ENCODE assay signal across 8 mouse cellular contexts in the genomic region with DNA sequence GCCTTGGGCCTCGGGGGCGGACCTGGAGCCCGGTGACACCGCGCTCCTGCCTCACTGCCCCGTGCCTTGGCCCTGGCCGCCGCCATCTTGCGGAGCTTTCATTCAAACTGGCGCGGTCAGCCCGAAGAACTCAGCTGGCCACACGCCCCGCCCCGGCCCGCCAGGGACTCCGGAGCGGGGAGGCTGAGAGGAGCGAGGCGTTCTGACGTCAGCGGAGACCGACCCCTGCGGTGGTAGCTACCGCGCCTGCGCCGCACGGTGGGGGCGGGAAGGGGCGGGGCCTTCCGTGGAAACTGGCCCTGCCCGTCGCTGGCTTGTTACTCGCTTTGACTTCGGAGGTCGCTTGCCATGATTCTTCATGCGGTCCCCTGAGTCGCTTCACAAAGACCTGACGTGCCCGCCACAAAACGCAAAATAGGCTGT. TPM values are rescaled to one million over a fixed set of nuclear protein-coding genes. Genes with fewer than 3 reads are reported as not detected.
DNase-seq lines count a peak whose midpoint lies in the region; ATAC-seq and TF ChIP-seq lines count a peak whose summit lies in the region.

A gene (minus strand): TSS at position 171 of the 423 bp plus-strand sequence.

- H3K4me2 ChIP-seq in forebrain, embryonic 16.5 days (ENCODE audit: low read length) = peak within 1 kb of the TSS; percentile 91
- H3K4me2 ChIP-seq in lung, embryonic 14.5 days = peak within 1 kb of the TSS; percentile 74

- H3K27ac ChIP-seq in forebrain, embryonic 16.5 days (ENCODE audit: low read length) = peak within 1 kb of the TSS; percentile 88
- peak within 1 kb of the TSS; percentile 86 for H3K27ac ChIP-seq in layer of hippocampus, adult 2 months
- peak within 1 kb of the TSS; percentile 87 for H3K27ac ChIP-seq in lung, embryonic 14.5 days (ENCODE audit: low read depth)
- no peak within 1 kb of the TSS; the same call in 1 of the 2 replicates for H3K27ac ChIP-seq in olfactory bulb, adult 2 months (ENCODE audit: insufficient read depth, low read depth, low read length)
- H3K27ac ChIP-seq in thymus, adult 2 months (ENCODE audit: control insufficient read depth, insufficient read depth, low read length) = 0 out of 2 replicates have a peak within 1 kb of the TSS, but pooled peaks have one; percentile 6

- TF ChIP-seq POLR2A in olfactory bulb, adult 2 months (IDR thresholded peaks at IDR 0.05; ENCODE audit: insufficient read depth, low read depth, low read length) = peak; percentile 57
- no peak for TF ChIP-seq POLR2A in thymus, adult 2 months (IDR thresholded peaks at IDR 0.05; ENCODE audit: control insufficient read depth, extremely low read depth, insufficient read depth, low read length, poor library complexity)

- H3K4me3 ChIP-seq in G1E (ENCODE audit: low read depth, low read length) = peak within 1 kb of the TSS; percentile 99
- H3K4me3 ChIP-seq in forebrain, embryonic 16.5 days (replicated peaks; ENCODE audit: low read length) = peak within 1 kb of the TSS; percentile 93
- peak within 1 kb of the TSS; percentile 77 for H3K4me3 ChIP-seq in layer of hippocampus, adult 2 months
- peak within 1 kb of the TSS; percentile 64 for H3K4me3 ChIP-seq in lung, embryonic 14.5 days (ENCODE audit: low read depth, low read length)
- H3K4me3 ChIP-seq in olfactory bulb, adult 2 months (ENCODE audit: insufficient read depth, low read depth, low read length) = peak within 1 kb of the TSS; percentile 80
- peak within 1 kb of the TSS; percentile 78 for H3K4me3 ChIP-seq in thymus, adult 2 months (ENCODE audit: control insufficient read depth, insufficient read depth, low read length)

- no peaks in the 10 kb centered on the region for H3K9me3 ChIP-seq in G1E (replicated peaks)
- 0 out of 2 replicates have a peak, but pooled peaks cover 2% of the 10 kb centered on the region for H3K9me3 ChIP-seq in forebrain, embryonic 16.5 days (ENCODE audit: control insufficient read depth, low read length)
- no peaks in the 10 kb centered on the region for H3K9me3 ChIP-seq in lung, embryonic 14.5 days (ENCODE audit: low read depth, low read length)

- TF ChIP-seq CTCF in G1E (IDR thresholded peaks at IDR 0.05; ENCODE audit: low read depth, low read length) = no peak
- TF ChIP-seq CTCF in layer of hippocampus, adult 2 months (conservative IDR thresholded peaks at IDR 0.05) = no peak
- 0 out of 2 replicates have a peak, but pooled peaks have one; percentile 5 for TF ChIP-seq CTCF in lung, embryonic 14.5 days (IDR thresholded peaks at IDR 0.05; ENCODE audit: low read depth)
- no peak for TF ChIP-seq CTCF in olfactory bulb, adult 2 months (IDR thresholded peaks at IDR 0.05; ENCODE audit: insufficient read depth, low read depth, low read length)
- TF ChIP-seq CTCF in thymus, adult 2 months (IDR thresholded peaks at IDR 0.05; ENCODE audit: borderline replicate concordance, control insufficient read depth, extremely low read depth, insufficient read depth, low read length, poor library complexity) = no peak

- peaks cover 38% of the 10 kb centered on the region for H3K4me1 ChIP-seq in G1E (ENCODE audit: insufficient read depth, low read depth, low read length)
- peaks cover 14% of the 10 kb centered on the region for H3K4me1 ChIP-seq in forebrain, embryonic 16.5 days (replicated peaks; ENCODE audit: control insufficient read depth, insufficient read depth, low read length)
- peaks cover 4% of the 10 kb centered on the region; the same call in 1 of the 2 replicates for H3K4me1 ChIP-seq in lung, embryonic 14.5 days (ENCODE audit: insufficient read depth)
- no peaks in the 10 kb centered on the region for H3K4me1 ChIP-seq in olfactory bulb, adult 2 months (ENCODE audit: control insufficient read depth, insufficient read depth, low read length)
- H3K4me1 ChIP-seq in thymus, adult 2 months (replicated peaks; ENCODE audit: control insufficient read depth, insufficient read depth, low read length) = peaks cover 5% of the 10 kb centered on the region

- intact Hi-C loops in heart, postnatal 36 days (cut with DNase I) = loop anchor here (2.0 to 5.0 kb wide), 2 partner anchors 50 to 148 kb away; a partner anchor contains a TSS

- ATAC-seq in G1E (ENCODE audit: extremely low read depth, insufficient number of reproducible peaks, low FRiP score, poor library complexity, severe bottlenecking) = peak; percentile 82
- ATAC-seq in forebrain, embryonic 16.5 days = peak; percentile 96
- ATAC-seq in lung, embryonic 14.5 days (ENCODE audit: insufficient read depth) = peak; percentile 98

- peaks cover 22% of the 10 kb centered on the region for H3K36me3 ChIP-seq in G1E (replicated peaks)
- H3K36me3 ChIP-seq in forebrain, embryonic 16.5 days (ENCODE audit: control insufficient read depth, insufficient read depth) = no peaks in the 10 kb centered on the region
- H3K36me3 ChIP-seq in lung, embryonic 14.5 days (ENCODE audit: insufficient read depth) = no peaks in the 10 kb centered on the region
- no peaks in the 10 kb centered on the region for H3K36me3 ChIP-seq in thymus, adult 2 months (ENCODE audit: control insufficient read depth, insufficient read depth, low read length)

- WGBS in forebrain, embryonic 16.5 days = under 1% methylated on average over 42 of the region's 42 CpGs
- under 1% methylated on average over 42 of the region's 42 CpGs for WGBS in lung, embryonic 14.5 days
- under 1% methylated on average over 42 of the region's 42 CpGs for WGBS in olfactory bulb, adult 2 months
- 1% methylated on average over 42 of the region's 42 CpGs for WGBS in thymus, adult 2 months

- H3K27me3 ChIP-seq in G1E (ENCODE audit: insufficient read depth, low read length) = no peaks in the 10 kb centered on the region
- H3K27me3 ChIP-seq in forebrain, embryonic 16.5 days (replicated peaks; ENCODE audit: control insufficient read depth, insufficient read depth, low read length) = no peaks in the 10 kb centered on the region
- H3K27me3 ChIP-seq in lung, embryonic 14.5 days (ENCODE audit: insufficient read depth, low read length) = no peaks in the 10 kb centered on the region
- no peaks in the 10 kb centered on the region for H3K27me3 ChIP-seq in thymus, adult 2 months (ENCODE audit: control insufficient read depth, insufficient read depth, low read length)

- DNase-seq in G1E (ENCODE audit: low spot score) = peak; percentile 96
- peak; percentile 95 to 99 for DNase-seq in cerebellum, adult 18-20 months
- DNase-seq in heart, postnatal 36 days = peak; percentile 97 to 98
- DNase-seq in layer of hippocampus, adult 2 months (ENCODE audit: low spot score in 2 of 2) = peak; percentile 95 to 97
- peak; percentile 98 for DNase-seq in lung, embryonic 14.5 days
- DNase-seq in thymus, adult 2 months = peak; percentile 98

- H3K9ac ChIP-seq in forebrain, embryonic 16.5 days (replicated peaks; ENCODE audit: low read depth, low read length) = peak within 1 kb of the TSS; percentile 77
- peak within 1 kb of the TSS; percentile 76 for H3K9ac ChIP-seq in lung, embryonic 14.5 days

RNA-seq across cellular contexts. Expression of the gene that starts here (rescaled TPM):
- total RNA-seq in G1E (2014; fragmentation: Nextera tagmentation) (25.7 and 31.6 TPM in 2 replicates), G1E (2017) (13.9 and 19.1 TPM in 2 replicates)
- polyA plus RNA-seq in G1E (2012) = 6.2 and 7.6 TPM in 2 replicates
- polyA plus RNA-seq in forebrain, embryonic 16.5 days (2015; fragmentation: Nextera tagmentation; extraction: Ambion mirVana) = 11.7 and 16.4 TPM in 2 replicates
- under 1 TPM; 0.60 to 0.78 TPM for total RNA-seq in heart, postnatal 36 days (2021)
- total RNA-seq in layer of hippocampus, adult 2 months (2021) = 1 to 10 TPM; 3.0 to 3.4 TPM
- 24.3 and 25.0 TPM in 2 replicates for polyA plus RNA-seq in lung, embryonic 14.5 days (2014; fragmentation: Nextera tagmentation; extraction: Ambion mirVana)
- polyA plus RNA-seq in olfactory bulb, adult 2 months (2012; ENCODE audit: insufficient read depth, insufficient read length, low replicate concordance, missing spikeins) = not detected in 2 replicates
- 2.2 and 3.1 TPM in 2 replicates for polyA plus RNA-seq in thymus, adult 2 months (2012; rRNA removed)

Comparison
In these comparisons a context has a peak if more than half of its experiments do, and no peak if none do; other contexts are left out.
1. Peak in DNase-seq in heart, postnatal 36 days; RNA of the gene not detected or under 1 TPM.